Mouse (Mus musculus): ENCODE results near the gene Mup11.
"Not testable (repeated sequence)": the region's sequence is repeated elsewhere in the genome, so short reads cannot be mapped to it uniquely, and the experiment has no call there.

Gene Mup11

DNA sequence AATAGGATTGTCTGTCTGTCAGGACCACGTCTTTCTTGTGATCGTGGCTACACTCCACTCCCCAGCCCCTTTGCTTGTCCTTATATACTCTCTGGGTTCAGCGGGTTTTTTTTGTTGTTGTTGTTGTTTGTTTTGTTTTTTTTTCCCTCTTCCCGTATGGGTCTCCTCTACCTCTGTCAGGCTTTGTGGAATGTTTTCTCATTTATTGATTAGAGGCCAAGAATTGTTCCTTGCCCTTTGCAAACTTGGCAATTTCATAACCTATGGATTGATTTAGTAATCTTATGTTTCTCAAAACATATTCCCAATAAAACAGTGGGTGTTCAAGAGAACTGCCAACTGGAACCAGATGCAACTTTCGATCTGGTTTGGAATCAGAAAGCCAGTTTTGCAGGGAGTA lies at the start of gene Mup11:
Mup11 (minus strand) TSS at position 101 of the 400 bp plus-strand sequence.
- DNase-seq (ENCODE audit: low spot score in 2 of 2): not testable (repeated sequence)
